Mouse (Mus musculus): ENCODE results near the gene Pam. TPM values are rescaled to one million over a fixed set of nuclear protein-coding genes. Genes with fewer than 3 reads are reported as not detected.

Gene Pam
- total and polyA plus RNA-seq, 3 experiments, result not detected

GRCm38 (mm10) chr1:97773362-97773761 lies 322.1 kb downstream of the Pam start (continued):
- TF ChIP-seq NRF1 (IDR thresholded peaks at IDR 0.05; ENCODE audit: insufficient read depth, low read depth, low read length, poor library complexity, severe bottlenecking) (no peak), GABPA (IDR thresholded peaks at IDR 0.05; ENCODE audit: low read depth, low read length) (no peak), POLR2A (IDR thresholded peaks at IDR 0.05; ENCODE audit: control insufficient read depth in 1 of 2, insufficient read depth in 1 of 2, low read depth in 1 of 2, low read length in 2 of 2, poor library complexity in 1 of 2) (no peak), MAX (IDR thresholded peaks at IDR 0.05; ENCODE audit: low read length) (peak; percentile 65; the same call in 1 of the 2 replicates), MYC (IDR thresholded peaks at IDR 0.05; ENCODE audit: low read depth, low read length) (0 out of 2 replicates have a peak, but pooled peaks have one; percentile 36), E2F4 (IDR thresholded peaks at IDR 0.05; ENCODE audit: borderline replicate concordance, low read depth, low read length) (no peak), TAL1 (IDR thresholded peaks at IDR 0.05; ENCODE audit: low read length) (no peak), UBTF (IDR thresholded peaks at IDR 0.05; ENCODE audit: borderline replicate concordance, insufficient read depth, low read depth, low read length) (no peak), MAZ (IDR thresholded peaks at IDR 0.05; ENCODE audit: low read depth, low read length) (no peak), MYB (IDR thresholded peaks at IDR 0.05; ENCODE audit: low read depth, low read length) (no peak)

- no peaks in the 10 kb centered on the region for H3K9me3 ChIP-seq (replicated peaks; ENCODE audit: insufficient read depth, low read length)
- peak overlapping the region; percentile 80 for H3K9ac ChIP-seq (ENCODE audit: control insufficient read depth, low read depth, low read length, poor library complexity, severe bottlenecking)
- peaks cover 0 to 49% of the 10 kb centered on the region in 2 experiments; a peak in 3 of 4 replicates for H3K36me3 ChIP-seq (ENCODE audit: control insufficient read depth in 1 of 2, insufficient read depth in 2 of 2, low read length in 2 of 2)
- no peaks in the 10 kb centered on the region for H3K27me3 ChIP-seq (ENCODE audit: control insufficient read depth in 1 of 2, insufficient read depth in 2 of 2, low read length in 2 of 2)
- peaks cover 19 to 39% of the 10 kb centered on the region in 2 experiments for H3K4me1 ChIP-seq (ENCODE audit: control insufficient read depth in 1 of 2, insufficient read depth in 2 of 2, low read length in 2 of 2)
- peaks cover 34% of the 10 kb centered on the region for H3K79me2 ChIP-seq (ENCODE audit: control insufficient read depth, insufficient read depth, low read length, poor library complexity)
- H3K27ac ChIP-seq (ENCODE audit: control insufficient read depth, low read depth, low read length), result peak overlapping the region; percentile 34
- TF ChIP-seq MYC (IDR thresholded peaks at IDR 0.05; ENCODE audit: low read depth, low read length) (0 out of 2 replicates have a peak, but pooled peaks have one; percentile 67), ETS1 (IDR thresholded peaks at IDR 0.05; ENCODE audit: low read depth, low read length) (peak; percentile 23; the same call in 1 of the 2 replicates), NRF1 (IDR thresholded peaks at IDR 0.05; ENCODE audit: insufficient read depth, low read depth, low read length, poor library complexity, severe bottlenecking) (no peak), USF1 (IDR thresholded peaks at IDR 0.05; ENCODE audit: low read depth, low read length) (peak; percentile 82)
- peak; percentile 73 for DNase-seq (ENCODE audit: low read depth, low spot score)
- peak overlapping the region; percentile 13 to 69 for H3K4me3 ChIP-seq (ENCODE audit: control insufficient read depth in 1 of 2, insufficient read depth in 1 of 2, low read depth in 2 of 2, low read length in 2 of 2)
These were observed 323.7 kb downstream of the Pam start for GRCm38 (mm10) chr1:97771727-97772126.

GRCm38 (mm10) chr1:97771118-97771517 lies 324.3 kb downstream of the Pam start:
- H3K79me2 ChIP-seq (ENCODE audit: control insufficient read depth, insufficient read depth, low read length, poor library complexity), result peaks cover 35% of the 10 kb centered on the region
- peak overlapping the region; percentile 85 for H3K27ac ChIP-seq (ENCODE audit: control insufficient read depth, low read depth, low read length)
- H3K9me3 ChIP-seq (replicated peaks; ENCODE audit: insufficient read depth, low read length), result no peaks in the 10 kb centered on the region
- H3K4me1 ChIP-seq (ENCODE audit: control insufficient read depth in 1 of 2, insufficient read depth in 2 of 2, low read length in 2 of 2), result peaks cover 19 to 42% of the 10 kb centered on the region in 2 experiments
- peak overlapping the region; percentile 80 for H3K9ac ChIP-seq (ENCODE audit: control insufficient read depth, low read depth, low read length, poor library complexity, severe bottlenecking)
- no peaks in the 10 kb centered on the region for H3K27me3 ChIP-seq (ENCODE audit: control insufficient read depth in 1 of 2, insufficient read depth in 2 of 2, low read length in 2 of 2)
- peak; percentile 69 for DNase-seq (ENCODE audit: low read depth, low spot score)
- H3K36me3 ChIP-seq (ENCODE audit: control insufficient read depth in 1 of 2, insufficient read depth in 2 of 2, low read length in 2 of 2), result peaks cover 0 to 50% of the 10 kb centered on the region in 2 experiments; a peak in 3 of 4 replicates
- peak overlapping the region; percentile 58 to 69 for H3K4me3 ChIP-seq (ENCODE audit: control insufficient read depth in 1 of 2, insufficient read depth in 1 of 2, low read depth in 2 of 2, low read length in 2 of 2)
- TF ChIP-seq NRF1 (IDR thresholded peaks at IDR 0.05; ENCODE audit: insufficient read depth, low read depth, low read length, poor library complexity, severe bottlenecking) (peak; percentile 16; the same call in 1 of the 2 replicates), CHD1 (IDR thresholded peaks at IDR 0.05; ENCODE audit: low read depth, low read length) (no peak), POLR2A (IDR thresholded peaks at IDR 0.05; ENCODE audit: control insufficient read depth in 1 of 2, insufficient read depth in 1 of 2, low read depth in 1 of 2, low read length in 2 of 2, poor library complexity in 1 of 2) (no peak; a peak in 1 of 4 replicates), UBTF (IDR thresholded peaks at IDR 0.05; ENCODE audit: borderline replicate concordance, insufficient read depth, low read depth, low read length) (no peak), EP300 (IDR thresholded peaks at IDR 0.05; ENCODE audit: low read depth in 1 of 2, low read length in 2 of 2) (peak; percentile 3 to 53; a peak in 2 of 4 replicates), ZC3H11A (IDR thresholded peaks at IDR 0.05; ENCODE audit: low read depth, low read length) (no peak), BHLHE40 (IDR thresholded peaks at IDR 0.05; ENCODE audit: borderline replicate concordance, low read depth, low read length) (no peak), TAL1 (IDR thresholded peaks at IDR 0.05; ENCODE audit: low read length) (0 out of 2 replicates have a peak, but pooled peaks have one; percentile 10), ZMIZ1 (IDR thresholded peaks at IDR 0.05; ENCODE audit: low read depth, low read length) (peak; percentile 41; the same call in 1 of the 2 replicates), POLR2AphosphoS5 (IDR thresholded peaks at IDR 0.05; ENCODE audit: borderline replicate concordance, low read depth, low read length) (no peak), KAT2A (conservative IDR thresholded peaks at IDR 0.05; ENCODE audit: low read depth, low read length) (no peak), TCF12 (IDR thresholded peaks at IDR 0.05; ENCODE audit: low read depth, low read length) (peak; percentile 27; the same call in 1 of the 2 replicates), ETS1 (IDR thresholded peaks at IDR 0.05; ENCODE audit: low read depth, low read length) (0 out of 2 replicates have a peak, but pooled peaks have one; percentile 33), RAD21 (IDR thresholded peaks at IDR 0.05; ENCODE audit: low read depth, low read length) (no peak), HCFC1 (IDR thresholded peaks at IDR 0.05; ENCODE audit: low read depth, low read length) (peak; percentile 57), ZNF384 (IDR thresholded peaks at IDR 0.05; ENCODE audit: low read depth, low read length) (no peak), CHD2 (IDR thresholded peaks at IDR 0.05; ENCODE audit: low read length) (no peak), RCOR1 (IDR thresholded peaks at IDR 0.05; ENCODE audit: low read depth, low read length) (0 out of 2 replicates have a peak, but pooled peaks have one; percentile 20), MAFK (IDR thresholded peaks at IDR 0.05; ENCODE audit: borderline replicate concordance, low read depth, low read length) (no peak)
